Mouse (Mus musculus) kidney, embryonic 16.5 days (tissue): Measurements from ENCODE around the gene 9930022D16Rik. TPM values are rescaled to one million over a fixed set of nuclear protein-coding genes. Genes with fewer than 3 reads are reported as not detected.

Source experiments
- ATAC-seq: fragments of 200-750 bp; cut with Nextera tagmentation; 2 replicates; pipeline ENCODE4 v1.8.0; 2017; ENCODE audit warnings: moderate TSS enrichment; ENCODE audit not compliant: low FRiP score, low TSS enrichment
- H3K27ac ChIP-seq: fragments of 300-500 bp; sonication (generic); 2 replicates; pipeline ENCODE4 v1.5.1; 2014; ENCODE audit warnings: low read length
- H3K27me3 ChIP-seq: fragments of 300-500 bp; sonication (generic); 2 replicates; pipeline ENCODE4 v1.6.1; 2014; ENCODE audit warnings: low read length, control low read depth, mixed read lengths; ENCODE audit not compliant: insufficient read depth
- H3K36me3 ChIP-seq: fragments of 300-500 bp; sonication (generic); 2 replicates; pipeline ENCODE4 v1.6.1; 2014; ENCODE audit warnings: low read length, control low read depth, mixed read lengths; ENCODE audit not compliant: insufficient read depth
- H3K4me1 ChIP-seq: fragments of 300-500 bp; sonication (generic); 2 replicates; pipeline ENCODE4 v1.6.1; 2014; ENCODE audit warnings: low read length, control low read depth, mixed read lengths; ENCODE audit not compliant: insufficient read depth
- H3K4me2 ChIP-seq: fragments of 300-500 bp; sonication (generic); replicated peaks from 2 replicates; pipeline ENCODE4 v1.6.1; 2014; ENCODE audit warnings: low read depth, low read length
- H3K4me3 ChIP-seq: fragments of 300-500 bp; sonication (generic); 2 replicates; pipeline ENCODE4 v1.5.1; 2014; ENCODE audit warnings: mild to moderate bottlenecking, low read length
- H3K9ac ChIP-seq: fragments of 300-500 bp; sonication (generic); replicated peaks from 2 replicates; pipeline ENCODE4 v1.6.1; 2014; ENCODE audit warnings: low read length
- H3K9me3 ChIP-seq: fragments of 300-500 bp; sonication (generic); 2 replicates; pipeline ENCODE4 v1.6.1; 2016; ENCODE audit warnings: low read length, control low read depth
- WGBS: fragments of 180-500 bp; shearing (Covaris S2); extraction: QIAGEN DNeasy Blood & Tissue Kit; methylation state at CpG from one replicate; pipeline ENCODE4 v1.1.7; 2014; 5-methylcytosine and 5-hydroxymethylcytosine counted together
- polyA plus RNA-seq: library from polyadenylated mRNA; unstranded; fragments of >200 nt; fragmentation: Nextera tagmentation; extraction: Ambion mirVana; gene quantifications from 2 replicates; pipeline ENCODE4 v1.2.1, GENCODE M21; 2015

The 9930022D16Rik gene
- polyA plus RNA-seq, 1 experiment from 2014 or later, result not detected

GRCm38 (mm10) chr11:109423294-109423693 is 9.6 kb downstream of the 9930022D16Rik start:
- WGBS, result 42% methylated on average over 1 of the region's 1 CpGs
- Histone ChIP-seq H3K4me3 (no peak overlapping the region), H3K27ac (no peak overlapping the region), H3K9ac (no peak overlapping the region), H3K36me3 (0 out of 2 replicates have a peak, but pooled peaks cover 2% of the 10 kb centered on the region), H3K9me3 (no peaks in the 10 kb centered on the region; the same call in 1 of the 2 replicates), H3K27me3 (no peaks in the 10 kb centered on the region), H3K4me2 (no peak overlapping the region), H3K4me1 (peaks cover 11% of the 10 kb centered on the region)
- ATAC-seq, result no peak

DNA sequence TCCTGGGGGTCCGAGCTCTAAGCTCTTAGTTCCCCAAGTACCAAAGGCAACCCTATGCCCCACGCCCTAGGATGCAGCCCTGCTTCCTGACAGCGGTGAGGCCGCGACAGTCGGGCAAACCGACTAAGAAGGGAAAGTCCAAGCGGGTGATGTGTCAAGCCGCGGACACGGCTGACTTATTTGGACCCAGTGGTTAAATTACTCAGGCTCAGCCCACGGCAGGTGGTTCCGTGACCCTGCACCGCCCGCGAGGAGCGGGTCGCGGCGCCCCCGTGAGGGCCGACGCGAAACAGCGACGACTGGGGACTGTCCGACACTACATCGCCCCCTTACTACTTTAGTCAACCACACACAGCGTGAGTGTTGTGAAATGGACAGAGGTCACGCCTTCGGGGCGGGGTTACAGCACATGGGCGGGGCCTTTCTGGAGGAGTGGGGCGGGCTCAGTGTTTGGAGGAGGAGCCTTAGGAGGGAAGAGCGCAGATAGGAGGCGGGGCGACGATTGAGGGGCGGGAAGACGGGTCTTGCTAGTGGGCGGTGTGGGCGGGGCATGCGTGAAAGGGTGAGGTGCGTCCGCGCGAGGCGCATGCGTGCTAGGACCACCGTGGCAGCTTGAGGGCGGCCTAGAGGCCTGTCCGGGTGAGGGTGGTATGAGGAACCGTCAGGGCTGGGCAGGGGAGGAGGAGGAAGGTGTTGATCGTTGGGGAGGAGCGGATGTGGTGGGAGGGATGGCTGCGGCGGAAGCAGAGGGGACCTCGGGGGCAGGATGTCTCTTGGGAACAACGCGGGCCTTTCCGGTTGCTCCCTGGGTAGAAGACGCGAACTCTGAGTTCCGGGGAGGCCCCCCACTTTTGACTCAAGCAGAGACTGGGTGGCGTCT is 11.9 kb downstream of the 9930022D16Rik start, which contains the start of gene Amz2:
TSS of gene Amz2 (plus strand) at position 555 of the 880 bp plus-strand sequence.
- Histone ChIP-seq H3K27me3 (no peaks in the 10 kb centered on the region), H3K4me2 (peak within 1 kb of the TSS; percentile 75), H3K9me3 (no peaks in the 10 kb centered on the region; the same call in 1 of the 2 replicates), H3K36me3 (peaks cover 21% of the 10 kb centered on the region), H3K9ac (peak within 1 kb of the TSS; percentile 77), H3K4me3 (peak within 1 kb of the TSS; percentile 71), H3K27ac (peak within 1 kb of the TSS; percentile 90), H3K4me1 (peaks cover 7% of the 10 kb centered on the region)
- peak; percentile 97 for ATAC-seq
- WGBS, result under 1% methylated on average over 64 of the region's 65 CpGs

DNA sequence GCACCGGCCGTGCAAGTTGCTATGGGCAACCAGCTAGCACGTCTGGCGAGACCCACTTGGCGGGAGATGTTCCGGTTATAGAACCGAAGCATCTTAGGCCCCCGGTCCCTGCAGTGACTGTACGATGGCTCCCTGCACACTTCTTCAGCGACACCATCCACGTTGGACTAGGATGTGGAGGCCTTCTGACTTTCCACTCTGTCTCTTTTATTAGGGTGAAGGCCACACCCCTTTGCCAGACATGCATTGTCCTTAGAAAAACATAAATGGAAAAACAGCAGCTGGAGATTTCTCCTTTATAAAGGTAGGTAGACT is 12.5 kb downstream of the 9930022D16Rik start:
- peaks cover 25% of the 10 kb centered on the region for H3K36me3 ChIP-seq
- peak overlapping the region; percentile 77 for H3K9ac ChIP-seq
- H3K27ac ChIP-seq, result peak overlapping the region; percentile 90
- no peak for ATAC-seq
- H3K4me2 ChIP-seq, result peak overlapping the region; percentile 75
- H3K4me1 ChIP-seq, result peaks cover 7% of the 10 kb centered on the region
- no peaks in the 10 kb centered on the region; the same call in 1 of the 2 replicates for H3K9me3 ChIP-seq
- under 1% methylated on average over 11 of the region's 11 CpGs for WGBS
- H3K4me3 ChIP-seq, result peak overlapping the region; percentile 71
- H3K27me3 ChIP-seq, result no peaks in the 10 kb centered on the region

GRCm38 (mm10) chr11:109427353-109427752 is 13.6 kb downstream of the 9930022D16Rik start:
- Histone ChIP-seq H3K4me3 (no peak overlapping the region), H3K27me3 (no peaks in the 10 kb centered on the region), H3K36me3 (peaks cover 25% of the 10 kb centered on the region), H3K9me3 (no peaks in the 10 kb centered on the region; the same call in 1 of the 2 replicates), H3K4me2 (no peak overlapping the region), H3K4me1 (peaks cover 7% of the 10 kb centered on the region), H3K9ac (no peak overlapping the region), H3K27ac (no peak overlapping the region)
- 90% methylated on average over 5 of the region's 5 CpGs for WGBS
- no peak for ATAC-seq

DNA sequence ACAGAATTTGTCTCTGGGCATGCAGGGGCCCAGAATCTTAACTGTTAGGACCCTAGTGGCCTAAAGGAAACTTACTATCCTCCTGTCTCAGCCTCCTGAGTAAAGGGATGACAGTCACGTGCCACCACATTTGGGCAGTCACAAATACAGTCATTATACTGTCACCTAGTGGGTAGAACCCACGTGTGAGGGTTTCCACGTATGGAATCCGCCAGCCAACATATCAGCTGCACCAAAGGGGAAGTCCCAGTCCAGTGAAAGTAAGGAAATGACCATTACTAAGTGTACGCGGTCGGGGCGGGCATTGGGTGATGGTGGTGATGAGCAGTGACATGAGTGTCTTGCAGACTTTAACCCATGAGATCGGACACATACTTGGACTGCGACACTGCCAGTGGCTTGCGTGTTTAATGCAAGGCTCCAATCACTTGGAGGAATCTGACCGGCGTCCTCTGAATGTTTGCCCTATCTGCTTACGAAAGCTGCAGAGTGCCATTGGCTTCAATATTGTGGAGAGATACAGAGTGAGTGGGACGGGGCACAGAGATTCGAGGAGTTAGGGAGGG is 20.6 kb downstream of the 9930022D16Rik start:
- no peaks in the 10 kb centered on the region for H3K9me3 ChIP-seq
- no peak overlapping the region for H3K27ac ChIP-seq
- no peak overlapping the region for H3K4me2 ChIP-seq
- H3K36me3 ChIP-seq, result peaks cover 42% of the 10 kb centered on the region
- H3K27me3 ChIP-seq, result no peaks in the 10 kb centered on the region
- H3K4me3 ChIP-seq, result no peak overlapping the region
- WGBS, result 89% methylated on average over 16 of the region's 16 CpGs
- ATAC-seq, result no peak
- no peak overlapping the region for H3K9ac ChIP-seq
- peaks cover 1% of the 10 kb centered on the region; the same call in 1 of the 2 replicates for H3K4me1 ChIP-seq

DNA sequence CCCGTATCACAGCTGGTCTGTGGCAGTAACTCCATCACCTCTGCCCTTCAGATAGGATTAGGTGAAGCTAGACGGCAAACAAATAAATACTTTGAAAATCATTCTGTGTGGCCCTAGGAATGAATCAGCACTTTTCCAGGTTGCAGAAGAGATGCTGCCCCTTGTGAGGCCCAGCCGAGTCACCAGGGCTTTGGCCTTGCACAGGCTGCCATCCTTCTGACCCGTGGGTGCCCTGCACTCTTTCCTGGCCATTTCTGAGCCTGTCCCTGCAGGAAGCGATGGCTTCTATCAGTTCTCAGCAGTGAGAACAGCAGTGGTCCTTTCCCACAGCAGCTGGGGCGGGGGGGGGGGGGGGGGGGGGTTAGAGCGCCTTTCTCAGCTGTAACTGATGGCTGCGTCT is 23.2 kb downstream of the 9930022D16Rik start:
- Histone ChIP-seq H3K9me3 (no peaks in the 10 kb centered on the region), H3K27me3 (no peaks in the 10 kb centered on the region), H3K27ac (no peak overlapping the region), H3K36me3 (peaks cover 26% of the 10 kb centered on the region), H3K4me2 (no peak overlapping the region), H3K4me1 (peaks cover 14% of the 10 kb centered on the region), H3K4me3 (no peak overlapping the region), H3K9ac (no peak overlapping the region)
- no peak for ATAC-seq
- WGBS, result 68% methylated on average over 8 of the region's 8 CpGs

DNA sequence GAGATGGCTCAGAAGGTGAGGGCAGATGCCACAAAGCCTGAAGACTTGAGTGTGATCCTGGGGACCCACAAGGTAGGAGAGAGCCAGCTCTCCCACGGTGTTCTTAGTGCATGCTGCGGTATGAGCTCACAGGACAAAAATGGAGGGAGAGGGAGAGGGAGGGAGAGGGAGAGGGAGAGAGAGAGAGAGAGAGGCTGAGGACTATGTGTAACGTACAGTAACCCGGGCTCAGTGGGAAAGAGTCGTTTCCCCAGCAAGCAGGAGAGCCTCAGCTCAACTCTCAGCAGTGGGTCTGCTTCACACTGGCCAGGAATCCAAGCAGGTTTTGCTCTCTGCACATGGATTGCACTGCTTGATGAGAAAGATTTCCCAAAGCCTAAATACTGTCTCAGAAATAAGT is 25.5 kb downstream of the 9930022D16Rik start:
- peak overlapping the region; percentile 71; the same call in 1 of the 2 replicates for H3K9ac ChIP-seq
- no peak overlapping the region; the same call in 1 of the 2 replicates for H3K27ac ChIP-seq
- peak overlapping the region; percentile 62 for H3K4me3 ChIP-seq
- no peaks in the 10 kb centered on the region for H3K9me3 ChIP-seq
- 0 out of 2 replicates have a peak, but pooled peaks have one; percentile 37 for ATAC-seq
- H3K4me2 ChIP-seq, result peak overlapping the region; percentile 80
- peaks cover 14% of the 10 kb centered on the region for H3K4me1 ChIP-seq
- no peaks in the 10 kb centered on the region for H3K27me3 ChIP-seq
- H3K36me3 ChIP-seq, result peaks cover 20% of the 10 kb centered on the region
- WGBS, result 8% methylated on average over 5 of the region's 5 CpGs

GRCm38 (mm10) chr11:109439829-109440340 is 26.2 kb downstream of the 9930022D16Rik start:
- H3K9me3 ChIP-seq, result no peaks in the 10 kb centered on the region
- peak; percentile 72 for ATAC-seq
- H3K4me1 ChIP-seq, result peaks cover 14% of the 10 kb centered on the region
- peaks cover 13% of the 10 kb centered on the region for H3K36me3 ChIP-seq
- peak overlapping the region; percentile 71 for H3K9ac ChIP-seq
- no peaks in the 10 kb centered on the region for H3K27me3 ChIP-seq
- under 1% methylated on average over 32 of the region's 32 CpGs for WGBS
- peak overlapping the region; percentile 80 for H3K4me2 ChIP-seq
- peak overlapping the region; percentile 62 for H3K4me3 ChIP-seq
- peak overlapping the region; percentile 44 for H3K27ac ChIP-seq

GRCm38 (mm10) chr11:109440641-109441040 is 26.9 kb downstream of the 9930022D16Rik start:
- peaks cover 14% of the 10 kb centered on the region for H3K4me1 ChIP-seq
- H3K9me3 ChIP-seq, result no peaks in the 10 kb centered on the region
- WGBS, result 64% methylated on average over 4 of the region's 4 CpGs
- no peaks in the 10 kb centered on the region for H3K27me3 ChIP-seq
- no peak for ATAC-seq
- H3K4me3 ChIP-seq, result peak overlapping the region; percentile 62
- 0 out of 2 replicates have a peak, but pooled peaks cover 8% of the 10 kb centered on the region for H3K36me3 ChIP-seq
- no peak overlapping the region for H3K9ac ChIP-seq
- no peak overlapping the region for H3K27ac ChIP-seq
- peak overlapping the region; percentile 80 for H3K4me2 ChIP-seq
